In genomic region chr4:74739642-74740041, GRCm38 (mm10) we compare ENCODE assay signal across 25 mouse cellular contexts.
DNase-seq lines count a peak whose midpoint lies in the region; ATAC-seq and TF ChIP-seq lines count a peak whose summit lies in the region.
"Had no signal": no experiment of that assay in that cellular context is flagged by ENCODE, and none has a peak within 500 bp of the region (broad histone marks: within the 10 kb centered on the region; RNA-seq: fewer than 3 reads in every experiment).

No protein-coding gene starts in this region.

- intact Hi-C loops in left cerebral cortex, postnatal 10 days (cut with DNase I) = no loop called here

- H3K27ac ChIP-seq in hindbrain, postnatal 0 days = no peak overlapping the region
- H3K27ac ChIP-seq in hindbrain, embryonic 13.5 days = no peak overlapping the region
- H3K27ac ChIP-seq in midbrain, postnatal 0 days (ENCODE audit: low read depth, low read length) = no peak overlapping the region
- no peak overlapping the region for H3K27ac ChIP-seq in midbrain, embryonic 11.5 days (ENCODE audit: low read depth, low read length)
- H3K27ac ChIP-seq in intestine, embryonic 15.5 days = no peak overlapping the region
- H3K27ac ChIP-seq: forebrain, embryonic 10.5 days; forebrain, embryonic 13.5 days; gastrocnemius, adult 2 months; heart, embryonic 15.5 days; hindbrain, embryonic 10.5 days; hindbrain, embryonic 14.5 days had no signal

- no peaks in the 10 kb centered on the region for H3K9me3 ChIP-seq in hindbrain, postnatal 0 days (ENCODE audit: low read length)
- no peaks in the 10 kb centered on the region for H3K9me3 ChIP-seq in hindbrain, embryonic 13.5 days
- no peaks in the 10 kb centered on the region for H3K9me3 ChIP-seq in midbrain, postnatal 0 days (ENCODE audit: low read length)
- H3K9me3 ChIP-seq in midbrain, embryonic 11.5 days (ENCODE audit: control insufficient read depth, low read length) = no peaks in the 10 kb centered on the region
- no peaks in the 10 kb centered on the region for H3K9me3 ChIP-seq in intestine, embryonic 15.5 days
- H3K9me3 ChIP-seq: forebrain, embryonic 13.5 days; heart, embryonic 15.5 days had no signal

- no peak overlapping the region for H3K4me2 ChIP-seq in hindbrain, postnatal 0 days (ENCODE audit: low read depth, low read length)
- no peak overlapping the region for H3K4me2 ChIP-seq in hindbrain, embryonic 13.5 days
- no peak overlapping the region for H3K4me2 ChIP-seq in midbrain, postnatal 0 days (ENCODE audit: low read depth, low read length, poor library complexity, severe bottlenecking)
- no peak overlapping the region for H3K4me2 ChIP-seq in midbrain, embryonic 11.5 days
- no peak overlapping the region for H3K4me2 ChIP-seq in intestine, embryonic 15.5 days (replicated peaks)
- H3K4me2 ChIP-seq: forebrain, embryonic 13.5 days; heart, embryonic 12.5 days; heart, embryonic 15.5 days; hindbrain, embryonic 14.5 days had no signal

- 60% methylated on average over 2 of the region's 2 CpGs for WGBS in hindbrain, postnatal 0 days
- 47% methylated on average over 2 of the region's 2 CpGs for WGBS in hindbrain, embryonic 13.5 days
- 59% methylated on average over 2 of the region's 2 CpGs for WGBS in midbrain, postnatal 0 days
- WGBS in midbrain, embryonic 11.5 days = 81% methylated on average over 2 of the region's 2 CpGs
- WGBS in intestine, embryonic 15.5 days = 55% methylated on average over 2 of the region's 2 CpGs

- ATAC-seq in hindbrain, postnatal 0 days = no peak
- ATAC-seq in hindbrain, embryonic 13.5 days (ENCODE audit: low FRiP score) = no peak
- ATAC-seq in midbrain, postnatal 0 days (ENCODE audit: low FRiP score) = no peak
- no peak for ATAC-seq in midbrain, embryonic 11.5 days (ENCODE audit: low FRiP score)
- no peak for ATAC-seq in intestine, embryonic 15.5 days
- ATAC-seq: activated CD4-positive, CD25-positive, alpha-beta regulatory T cell, adult 4 months; forebrain, embryonic 13.5 days; forebrain, embryonic 16.5 days had no signal

- no peak overlapping the region for H3K9ac ChIP-seq in hindbrain, postnatal 0 days (replicated peaks; ENCODE audit: low read length)
- H3K9ac ChIP-seq in hindbrain, embryonic 13.5 days = no peak overlapping the region
- H3K9ac ChIP-seq in midbrain, postnatal 0 days (replicated peaks; ENCODE audit: low read length, poor library complexity, severe bottlenecking) = no peak overlapping the region
- H3K9ac ChIP-seq in midbrain, embryonic 11.5 days (ENCODE audit: low read length) = no peak overlapping the region
- no peak overlapping the region for H3K9ac ChIP-seq in intestine, embryonic 15.5 days
- H3K9ac ChIP-seq: forebrain, embryonic 13.5 days; heart, embryonic 12.5 days; heart, embryonic 15.5 days; hindbrain, embryonic 14.5 days had no signal

- no peaks in the 10 kb centered on the region for H3K36me3 ChIP-seq in hindbrain, postnatal 0 days (ENCODE audit: insufficient read depth, low read length)
- no peaks in the 10 kb centered on the region for H3K36me3 ChIP-seq in hindbrain, embryonic 13.5 days
- H3K36me3 ChIP-seq in midbrain, postnatal 0 days (ENCODE audit: insufficient read depth, low read length) = no peaks in the 10 kb centered on the region
- H3K36me3 ChIP-seq in midbrain, embryonic 11.5 days (ENCODE audit: control insufficient read depth, insufficient read depth, low read length) = no peaks in the 10 kb centered on the region
- H3K36me3 ChIP-seq in intestine, embryonic 15.5 days = no peaks in the 10 kb centered on the region
- H3K36me3 ChIP-seq: forebrain, embryonic 10.5 days; heart, embryonic 12.5 days; heart, embryonic 15.5 days; hindbrain, embryonic 10.5 days had no signal

- no peak overlapping the region for H3K4me3 ChIP-seq in hindbrain, postnatal 0 days (ENCODE audit: low read length)
- no peak overlapping the region for H3K4me3 ChIP-seq in hindbrain, embryonic 13.5 days
- H3K4me3 ChIP-seq in midbrain, postnatal 0 days (ENCODE audit: low read depth, low read length) = no peak overlapping the region
- H3K4me3 ChIP-seq in midbrain, embryonic 11.5 days (ENCODE audit: low read depth, low read length) = no peak overlapping the region
- H3K4me3 ChIP-seq in intestine, embryonic 15.5 days (replicated peaks) = no peak overlapping the region
- H3K4me3 ChIP-seq: forebrain, embryonic 10.5 days; forebrain, embryonic 13.5 days; gastrocnemius, adult 2 months; heart, embryonic 12.5 days; heart, embryonic 15.5 days; hindbrain, embryonic 10.5 days had no signal

- no peaks in the 10 kb centered on the region for H3K27me3 ChIP-seq in hindbrain, postnatal 0 days (ENCODE audit: insufficient read depth, low read length)
- H3K27me3 ChIP-seq in hindbrain, embryonic 13.5 days = no peaks in the 10 kb centered on the region
- no peaks in the 10 kb centered on the region for H3K27me3 ChIP-seq in midbrain, postnatal 0 days (ENCODE audit: insufficient read depth, low read length)
- no peaks in the 10 kb centered on the region for H3K27me3 ChIP-seq in midbrain, embryonic 11.5 days (ENCODE audit: control insufficient read depth, insufficient read depth, low read length)
- H3K27me3 ChIP-seq in intestine, embryonic 15.5 days (replicated peaks) = no peaks in the 10 kb centered on the region
- H3K27me3 ChIP-seq: forebrain, embryonic 13.5 days; heart, embryonic 12.5 days; heart, embryonic 15.5 days had no signal

- DNase-seq in hindbrain, postnatal 0 days (ENCODE audit: low spot score) = peak; percentile 3
- DNase-seq in midbrain, postnatal 0 days (ENCODE audit: low spot score) = peak; percentile 4
- no peak for DNase-seq in midbrain, embryonic 11.5 days (ENCODE audit: low spot score, missing footprints)
- DNase-seq in hindlimb bud, embryonic 11.5 days (ENCODE audit: extremely low spot score, low read depth, low spot score) = peak; percentile 26
- DNase-seq in left cerebral cortex, postnatal 10 days (ENCODE audit: extremely low spot score in 1 of 2, low spot score in 2 of 2) = no peak
- DNase-seq: adrenal gland, adult 8-10 months; adrenal gland, postnatal 25 days; cerebellum, adult 18-20 months; cerebellum, adult 9-10 months; cerebellum, postnatal 14 days; gastrocnemius, adult 2 months; gastrocnemius, postnatal 14 days; heart, adult 18-20 months; heart, postnatal 10 days; heart, postnatal 36 days had no signal

- no peak for TF ChIP-seq CTCF in hindbrain, postnatal 0 days (IDR thresholded peaks at IDR 0.05; ENCODE audit: low read depth)
- no peak for TF ChIP-seq CTCF in midbrain, postnatal 0 days (IDR thresholded peaks at IDR 0.05)

- no peaks in the 10 kb centered on the region for H3K4me1 ChIP-seq in hindbrain, postnatal 0 days (ENCODE audit: insufficient read depth, low read length)
- no peaks in the 10 kb centered on the region for H3K4me1 ChIP-seq in hindbrain, embryonic 13.5 days (replicated peaks)
- no peaks in the 10 kb centered on the region for H3K4me1 ChIP-seq in midbrain, postnatal 0 days (ENCODE audit: insufficient read depth, low read length)
- H3K4me1 ChIP-seq in midbrain, embryonic 11.5 days (ENCODE audit: control insufficient read depth, insufficient read depth, low read length) = no peaks in the 10 kb centered on the region
- no peaks in the 10 kb centered on the region for H3K4me1 ChIP-seq in intestine, embryonic 15.5 days (replicated peaks)
- H3K4me1 ChIP-seq: forebrain, embryonic 10.5 days; forebrain, embryonic 13.5 days; heart, embryonic 12.5 days; heart, embryonic 15.5 days; hindbrain, embryonic 10.5 days had no signal

Comparison
In these comparisons a context has a peak if more than half of its experiments do, and no peak if none do; other contexts are left out.
1. DNase-seq: peak in hindbrain, postnatal 0 days (single experiment), midbrain, postnatal 0 days (single experiment) and hindlimb bud, embryonic 11.5 days (single experiment); none in midbrain, embryonic 11.5 days (single experiment) and left cerebral cortex, postnatal 10 days (0 of 2).